15 mouse cellular contexts compared by ENCODE assay signal in genomic region chr5:149099009-149099408, GRCm38 (mm10).
"Had no signal": no experiment of that assay in that cellular context is flagged by ENCODE, and none has a peak within 500 bp of the region (broad histone marks: within the 10 kb centered on the region; RNA-seq: fewer than 3 reads in every experiment).

No protein-coding gene starts in this region.

- H3K9me3 ChIP-seq: neural tube, embryonic 15.5 days; stomach, embryonic 15.5 days had no signal

- DNase-seq: retina, postnatal 1 day; right cerebral cortex, adult 18-20 months; right cerebral cortex, postnatal 14 days; right cerebral cortex, postnatal 25 days; right cerebral cortex, postnatal 4 days; spleen, adult 18-20 months; thymus, adult 18-20 months; thymus, adult 2 months; thymus, postnatal 14 days; thymus, postnatal 25 days; thymus, postnatal 36 days; thymus, postnatal 4 days had no signal

- H3K4me2 ChIP-seq: neural tube, embryonic 15.5 days; stomach, embryonic 15.5 days had no signal

- H3K9ac ChIP-seq: neural tube, embryonic 15.5 days; stomach, embryonic 15.5 days had no signal

- H3K27ac ChIP-seq: neural tube, embryonic 15.5 days; stomach, embryonic 15.5 days; stomach, postnatal 0 days had no signal

- H3K4me1 ChIP-seq: neural tube, embryonic 15.5 days; stomach, embryonic 15.5 days had no signal

- H3K27me3 ChIP-seq: neural tube, embryonic 15.5 days; stomach, embryonic 15.5 days had no signal

- H3K36me3 ChIP-seq: neural tube, embryonic 15.5 days; stomach, embryonic 15.5 days had no signal

- H3K4me3 ChIP-seq: neural tube, embryonic 15.5 days; stomach, embryonic 15.5 days had no signal
